Mouse (Mus musculus) cortical plate, adult 2 months (tissue): ENCODE measurements around the gene Tank. TPM values are rescaled to one million over a fixed set of nuclear protein-coding genes. Genes with fewer than 3 reads are reported as not detected.

Experiments
- H3K27ac ChIP-seq: fragments of 200-500 bp; 2 replicates; pipeline ENCODE4 v1.5.1; 2012; ENCODE audit warnings: low read length, control low read depth, inconsistent platforms; ENCODE audit not compliant: insufficient read depth
- H3K4me1 ChIP-seq: fragments of 200-500 bp; 2 replicates; pipeline ENCODE4 v1.6.1; 2011; ENCODE audit warnings: low read length; ENCODE audit not compliant: control insufficient read depth, insufficient read depth
- H3K4me3 ChIP-seq: fragments of 200-500 bp; 2 replicates; pipeline ENCODE4 v1.5.1; 2011; ENCODE audit warnings: mild to moderate bottlenecking, low read length, control low read depth; ENCODE audit not compliant: insufficient read depth
- CTCF ChIP-seq: fragments of 200-500 bp; IDR thresholded peaks from 2 replicates; pipeline ENCODE4 v1.5.1; 2011; ENCODE audit warnings: mild to moderate bottlenecking, control low read depth, low read length; ENCODE audit not compliant: insufficient read depth; ENCODE audit errors: extremely low read depth
- POLR2A ChIP-seq: fragments of 200-500 bp; IDR thresholded peaks from 2 replicates; pipeline ENCODE4 v1.6.1; 2011; ENCODE audit warnings: mild to moderate bottlenecking, low read length, control low read depth; ENCODE audit not compliant: insufficient read depth; ENCODE audit errors: extremely low read depth
- polyA plus RNA-seq: library from polyadenylated mRNA; depleted of rRNA; stranded (reverse); fragments of >200 nt; gene quantifications from 2 replicates; pipeline ENCODE4 v1.2.3, GENCODE M21; 2012

The Tank gene
- polyA plus RNA-seq, 1 experiment: 37.5 TPM

GRCm38 (mm10) chr2:61651206-61651605 lies 72.8 kb downstream of the Tank start:
- H3K4me3 ChIP-seq: no peak overlapping the region
- H3K4me1 ChIP-seq: no peaks in the 10 kb centered on the region
- TF ChIP-seq POLR2A: no peak
- H3K27ac ChIP-seq: no peak overlapping the region

DNA sequence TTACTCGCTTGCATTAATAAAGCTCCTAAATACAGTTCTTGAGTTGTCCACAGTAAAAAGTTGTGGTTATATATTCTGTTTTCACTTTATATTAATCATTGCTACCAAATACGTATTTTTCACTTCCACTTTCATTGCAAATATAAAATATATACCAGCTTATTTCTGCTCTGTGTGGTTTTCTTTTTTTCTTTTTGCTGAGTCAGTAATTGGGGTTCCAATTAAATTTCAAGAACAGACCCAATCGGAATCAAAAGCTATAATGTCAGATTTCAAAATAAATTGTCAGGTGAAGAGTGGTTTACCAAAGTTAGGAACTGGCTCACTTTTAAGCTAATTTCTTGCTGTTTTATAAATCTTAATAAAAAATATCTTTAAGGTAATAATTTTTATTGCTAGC lies 73.3 kb downstream of the Tank start:
- Histone ChIP-seq H3K4me1 (no peaks in the 10 kb centered on the region), H3K4me3 (no peak overlapping the region), H3K27ac (no peak overlapping the region)
- no peak for TF ChIP-seq CTCF
- no peak for TF ChIP-seq POLR2A

DNA sequence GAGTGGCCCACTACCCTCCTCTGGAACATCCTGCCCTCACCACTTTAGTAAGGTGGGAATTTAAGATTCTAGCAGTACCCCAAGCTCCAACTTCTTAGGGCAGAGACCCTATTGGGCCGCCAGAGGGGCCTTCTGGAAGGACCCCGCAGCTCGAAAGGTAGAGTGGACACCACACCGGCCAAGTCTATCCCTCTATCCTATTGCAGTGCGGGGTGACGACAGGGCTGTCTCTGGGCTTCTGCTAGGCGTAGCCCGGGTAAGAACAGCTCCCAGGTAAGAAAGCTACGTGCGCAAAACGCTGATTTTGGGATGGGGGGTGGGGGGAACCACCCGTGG lies 76.6 kb downstream of the Tank start:
- Histone ChIP-seq H3K4me3 (peak overlapping the region; percentile 54; the same call in 1 of the 2 replicates), H3K27ac (peak overlapping the region; percentile 48; the same call in 1 of the 2 replicates), H3K4me1 (peaks cover 1% of the 10 kb centered on the region; the same call in 1 of the 2 replicates)
- TF ChIP-seq POLR2A (no peak), CTCF (no peak)

GRCm38 (mm10) chr2:61655382-61656281 lies 77.2 kb downstream of the Tank start:
- TF ChIP-seq CTCF (no peak), POLR2A (no peak)
- Histone ChIP-seq H3K4me3 (peak overlapping the region; percentile 54), H3K4me1 (peaks cover 1% of the 10 kb centered on the region; the same call in 1 of the 2 replicates), H3K27ac (peak overlapping the region; percentile 88)

GRCm38 (mm10) chr2:61656421-61657411 lies 78.3 kb downstream of the Tank start:
- Histone ChIP-seq H3K27ac (peak overlapping the region; percentile 88), H3K4me1 (peaks cover 1% of the 10 kb centered on the region; the same call in 1 of the 2 replicates), H3K4me3 (peak overlapping the region; percentile 54)
- TF ChIP-seq CTCF (no peak), POLR2A (no peak)

GRCm38 (mm10) chr2:61659254-61659653 lies 80.9 kb downstream of the Tank start:
- TF ChIP-seq POLR2A: no peak
- no peak for TF ChIP-seq CTCF
- peaks cover 1% of the 10 kb centered on the region; the same call in 1 of the 2 replicates for H3K4me1 ChIP-seq
- no peak overlapping the region for H3K4me3 ChIP-seq
- no peak overlapping the region for H3K27ac ChIP-seq

- TF ChIP-seq CTCF (no peak), POLR2A (no peak)
- Histone ChIP-seq H3K4me1 (no peaks in the 10 kb centered on the region; the same call in 1 of the 2 replicates), H3K27ac (no peak overlapping the region), H3K4me3 (no peak overlapping the region)
Measured at GRCm38 (mm10) chr2:61662833-61663232, 84.4 kb downstream of the Tank start.

DNA sequence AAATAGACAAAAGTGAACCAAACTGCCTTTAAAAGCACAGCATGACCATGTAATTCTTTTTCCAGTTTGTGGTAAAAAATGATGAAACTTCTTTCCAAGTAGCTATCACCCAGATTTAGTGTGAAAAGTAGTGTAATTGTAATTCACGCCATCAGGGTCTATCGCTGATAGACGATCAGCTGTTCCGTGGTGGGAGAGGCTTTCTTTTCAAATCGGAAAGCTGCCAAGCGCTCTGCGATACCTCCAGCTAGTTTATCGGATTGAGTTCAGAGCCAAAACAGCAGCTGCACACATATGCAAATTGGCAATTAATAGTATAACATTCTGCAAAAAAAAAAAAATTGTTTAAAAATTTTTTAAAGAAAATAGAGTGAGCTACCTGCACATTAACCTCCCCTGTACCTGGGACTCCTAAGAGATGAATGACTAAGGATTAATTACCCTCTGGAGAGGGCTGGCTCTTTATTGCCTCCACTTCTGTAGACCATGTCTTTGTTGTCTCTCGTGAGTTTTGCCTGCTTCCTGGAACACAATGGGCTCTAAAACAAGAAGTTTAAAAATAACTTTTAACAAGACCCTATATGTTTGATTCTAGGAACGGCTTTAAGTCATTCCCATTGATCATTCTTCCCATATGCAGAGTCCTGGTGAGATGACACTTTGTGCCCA lies 85.3 kb downstream of the Tank start:
- Histone ChIP-seq H3K4me1 (no peaks in the 10 kb centered on the region; the same call in 1 of the 2 replicates), H3K27ac (no peak overlapping the region), H3K4me3 (no peak overlapping the region)
- TF ChIP-seq CTCF (no peak), POLR2A (no peak)

DNA sequence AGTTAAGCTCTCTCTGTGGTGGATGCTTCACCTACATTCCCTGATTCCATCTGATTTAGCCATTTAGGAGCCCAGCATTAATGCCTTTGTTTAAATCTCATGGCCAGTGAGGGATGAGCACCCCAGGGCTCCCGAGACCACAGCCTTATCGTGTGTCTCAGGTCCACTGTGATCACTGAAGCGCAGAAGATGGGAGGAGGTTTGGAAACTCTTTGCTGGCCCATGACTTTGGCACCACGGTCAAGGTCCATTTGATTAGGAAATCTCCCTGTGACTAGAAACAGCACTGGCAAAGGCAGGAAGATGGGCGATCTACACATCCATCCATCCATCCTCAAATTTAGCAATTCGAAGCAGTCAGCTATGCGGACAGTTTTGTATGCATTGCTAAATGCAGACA lies 89.0 kb downstream of the Tank start:
- Histone ChIP-seq H3K4me3 (no peak overlapping the region), H3K4me1 (no peaks in the 10 kb centered on the region; the same call in 1 of the 2 replicates), H3K27ac (no peak overlapping the region)
- TF ChIP-seq CTCF (no peak), POLR2A (no peak)
